Mouse (Mus musculus): ENCODE results near the gene Adam19. TPM values are rescaled to one million over a fixed set of nuclear protein-coding genes. Genes with fewer than 3 reads are reported as not detected.

Adam19 gene
- 0.89 TPM for polyA plus RNA-seq (2014; fragmentation: Illumina TruSeq; extraction: RNeasy Lipid Tissue Mini Kit (QIAGEN cat#74804); ENCODE audit: low read depth, low replicate concordance)

DNA sequence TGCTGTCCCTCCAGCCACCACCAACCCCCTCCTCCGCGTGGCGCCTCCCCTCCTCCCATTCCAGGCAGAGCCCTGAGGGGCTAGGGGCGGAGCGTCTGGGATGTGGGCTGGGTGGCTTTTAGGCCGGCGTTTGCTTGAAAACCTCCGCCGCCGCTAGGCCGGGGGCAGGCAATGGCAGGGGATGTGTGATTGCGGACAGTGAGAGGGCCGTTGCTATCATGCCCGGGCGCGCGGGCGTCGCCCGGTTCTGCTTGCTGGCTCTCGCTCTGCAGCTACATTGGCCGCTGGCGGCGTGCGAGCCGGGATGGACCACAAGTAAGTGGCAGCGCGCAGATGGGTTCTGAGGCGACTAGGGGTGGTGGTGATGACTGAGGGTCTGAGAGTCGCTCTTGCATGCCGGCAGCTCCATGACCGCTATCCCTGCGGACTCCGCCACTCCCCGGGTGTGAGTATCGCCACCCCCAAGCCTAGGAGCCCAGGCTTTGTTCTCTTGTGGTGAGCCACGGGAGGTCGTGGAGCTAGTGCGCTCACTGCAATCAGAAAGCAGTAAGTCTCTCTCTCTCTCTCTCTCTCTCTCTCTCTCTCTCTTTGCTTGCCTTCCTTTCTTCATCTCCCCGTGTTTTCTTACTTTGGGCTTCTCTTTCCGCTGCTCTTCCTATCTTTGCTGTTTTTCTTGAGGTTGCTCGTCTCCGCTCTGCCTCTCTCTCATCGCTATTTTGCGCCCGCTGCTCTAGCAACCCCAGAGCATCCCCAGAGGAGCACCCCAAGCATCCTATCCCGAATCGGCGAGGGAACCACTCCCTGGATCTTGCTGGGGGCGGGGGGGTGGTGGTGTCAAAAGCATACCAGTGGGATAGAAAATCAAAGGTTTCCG is at the start of gene Adam19:
Gene Adam19 (plus strand): TSS at position 97 of the 874 bp plus-strand sequence.

DNA sequence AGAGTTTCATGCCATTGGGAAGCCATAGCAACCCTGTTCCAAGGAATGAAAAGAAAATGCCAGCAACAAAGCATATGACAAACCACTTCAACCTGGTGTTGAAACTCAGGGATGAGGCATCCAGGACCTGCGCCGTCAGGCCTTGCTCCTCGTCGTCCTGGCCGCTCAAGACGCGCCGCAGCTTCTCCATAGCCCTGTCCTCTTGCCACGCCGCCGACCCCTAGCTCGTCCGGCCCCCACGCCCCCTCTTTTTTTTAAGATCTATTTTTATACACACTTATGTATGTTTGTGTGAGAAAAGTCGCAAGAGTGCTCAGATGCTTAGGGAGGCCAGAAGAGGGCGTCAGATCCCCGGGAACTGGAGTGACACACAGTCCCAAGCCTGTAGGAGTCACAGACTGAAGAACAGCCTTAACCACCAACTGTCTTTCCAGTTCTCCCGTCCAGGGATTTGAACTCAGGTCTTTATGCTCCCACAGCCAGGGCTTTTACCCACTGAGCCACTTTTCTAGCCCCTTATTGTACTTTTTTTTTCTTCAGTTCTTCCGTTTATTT is 3.6 kb upstream of the Adam19 start, which contains the start of gene Gm12166:
Gene Gm12166 (minus strand): TSS at position 217 of the 555 bp plus-strand sequence.

DNA sequence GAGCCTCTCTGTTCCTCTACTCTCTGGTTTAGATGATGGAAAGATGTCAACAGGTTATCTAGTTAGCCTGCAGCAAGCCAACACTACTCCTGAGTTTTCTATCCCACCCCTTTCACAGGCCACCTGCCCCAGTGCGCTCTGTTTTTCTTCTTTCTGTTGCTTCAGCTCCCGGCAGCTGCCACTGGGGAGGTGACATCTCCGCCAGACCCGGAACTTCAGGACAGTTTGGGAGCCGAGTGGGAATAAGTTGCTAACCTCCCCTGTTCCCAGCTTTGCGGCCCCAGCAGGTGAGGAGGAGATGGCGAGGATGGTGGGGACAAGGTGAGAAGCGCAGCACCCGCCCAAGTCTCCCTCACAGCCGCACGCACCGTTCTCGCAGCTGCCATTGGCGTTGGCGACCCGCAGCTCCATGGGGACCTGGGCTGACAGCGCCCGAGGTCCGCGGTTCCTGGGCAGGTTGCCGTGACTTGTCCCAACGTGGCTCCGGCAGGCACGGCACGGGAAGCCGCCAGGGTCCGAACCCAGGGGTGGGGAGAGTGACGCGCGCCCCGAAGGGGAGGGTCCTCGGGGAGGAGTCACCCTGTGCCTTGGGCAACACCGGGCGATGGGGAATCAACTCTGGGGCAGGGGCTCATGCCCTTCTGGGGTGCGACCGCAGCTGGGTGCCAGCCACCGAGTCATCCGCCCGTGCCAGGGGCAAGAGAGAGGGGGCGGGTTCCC is 110.2 kb downstream of the Adam19 start, which contains the start of gene Nipal4:
Gene Nipal4 (minus strand): TSS at position 643 of the 720 bp plus-strand sequence.

Other genes with a start within 250 kb of the Adam19 start
- gene Clint1, start 203.9 kb upstream of the Adam19 start, polyA plus RNA-seq (2014; fragmentation: Illumina TruSeq; extraction: RNeasy Lipid Tissue Mini Kit (QIAGEN cat#74804); ENCODE audit: low read depth, low replicate concordance): 98.7 TPM
- gene Lsm11, start 111.1 kb upstream of the Adam19 start, polyA plus RNA-seq (2014; fragmentation: Illumina TruSeq; extraction: RNeasy Lipid Tissue Mini Kit (QIAGEN cat#74804); ENCODE audit: low read depth, low replicate concordance): 1.1 TPM
- gene Thg1l, start 100.5 kb upstream of the Adam19 start, polyA plus RNA-seq (2014; fragmentation: Illumina TruSeq; extraction: RNeasy Lipid Tissue Mini Kit (QIAGEN cat#74804); ENCODE audit: low read depth, low replicate concordance): 5.2 TPM
- not detected for gene Sox30, start 75.7 kb upstream of the Adam19 start, polyA plus RNA-seq (2014; fragmentation: Illumina TruSeq; extraction: RNeasy Lipid Tissue Mini Kit (QIAGEN cat#74804); ENCODE audit: low read depth, low replicate concordance)
- not detected for gene Gm12166, start 3.7 kb upstream of the Adam19 start, polyA plus RNA-seq (2014; fragmentation: Illumina TruSeq; extraction: RNeasy Lipid Tissue Mini Kit (QIAGEN cat#74804); ENCODE audit: low read depth, low replicate concordance)
- not detected for gene Nipal4, start 110.5 kb downstream of the Adam19 start, polyA plus RNA-seq (2014; fragmentation: Illumina TruSeq; extraction: RNeasy Lipid Tissue Mini Kit (QIAGEN cat#74804); ENCODE audit: low read depth, low replicate concordance)
- not detected for gene Fndc9, start 179.5 kb downstream of the Adam19 start, polyA plus RNA-seq (2014; fragmentation: Illumina TruSeq; extraction: RNeasy Lipid Tissue Mini Kit (QIAGEN cat#74804); ENCODE audit: low read depth, low replicate concordance)

All from kidney, adult 10 weeks (tissue).